Mouse (Mus musculus) liver, adult 2 months (tissue): ENCODE measurements around the gene Tgm1.

ENCODE experiments used
- CTCF ChIP-seq: fragments of 200-500 bp; IDR thresholded peaks from 2 replicates; pipeline ENCODE4 v1.5.1; 2011; ENCODE audit warnings: low read depth, low read length, control low read depth
- POLR2A ChIP-seq: fragments of 200-500 bp; IDR thresholded peaks from 2 replicates; pipeline ENCODE4 v1.6.1; 2011; ENCODE audit warnings: low read length, control low read depth; ENCODE audit not compliant: insufficient read depth; ENCODE audit errors: extremely low read depth

- no peak for TF ChIP-seq POLR2A
- TF ChIP-seq CTCF: no peak
Measured at GRCm38 (mm10) chr14:55761163-55761562, 47.4 kb upstream of the Tgm1 start, which contains the start of gene Ltb4r2.
